ENCODE assay signal across 22 mouse cellular contexts in genomic region chr11:34258849-34259469, GRCm38 (mm10). TPM values are rescaled to one million over a fixed set of nuclear protein-coding genes. Genes with fewer than 3 reads are reported as not detected.
DNase-seq lines count a peak whose midpoint lies in the region; ATAC-seq lines count a peak whose summit lies in the region.
"Had no signal": no experiment of that assay in that cellular context is flagged by ENCODE, and none has a peak within 500 bp of the region (broad histone marks: within the 10 kb centered on the region; RNA-seq: fewer than 3 reads in every experiment).

No protein-coding gene starts in this region.

- no peak overlapping the region for H3K4me2 ChIP-seq in kidney, embryonic 16.5 days (replicated peaks; ENCODE audit: low read depth, low read length)
- H3K4me2 ChIP-seq: liver, embryonic 13.5 days; midbrain, embryonic 12.5 days; stomach, embryonic 15.5 days had no signal

- no peak overlapping the region for H3K27ac ChIP-seq in kidney, embryonic 16.5 days (ENCODE audit: low read length)
- H3K27ac ChIP-seq: heart, adult 2 months; hindbrain, postnatal 0 days; liver, embryonic 13.5 days; midbrain, embryonic 12.5 days; stomach, embryonic 15.5 days had no signal

- WGBS in kidney, embryonic 16.5 days: 33% methylated on average over 12 of the region's 12 CpGs

- no peaks in the 10 kb centered on the region for H3K27me3 ChIP-seq in kidney, embryonic 16.5 days (ENCODE audit: insufficient read depth, low read length)
- H3K27me3 ChIP-seq: liver, embryonic 13.5 days; stomach, embryonic 15.5 days had no signal

- H3K9me3 ChIP-seq in kidney, embryonic 16.5 days (ENCODE audit: low read length): no peaks in the 10 kb centered on the region
- H3K9me3 ChIP-seq: liver, embryonic 13.5 days; midbrain, embryonic 12.5 days; stomach, embryonic 15.5 days had no signal

- intact Hi-C loops in left cerebral cortex, postnatal 25 days (cut with DNase I): no loop called here
- intact Hi-C loops in heart, postnatal 36 days (cut with DNase I): no loop called here

- no peak overlapping the region for H3K9ac ChIP-seq in kidney, embryonic 16.5 days (replicated peaks; ENCODE audit: low read length)
- H3K9ac ChIP-seq: liver, embryonic 13.5 days; midbrain, embryonic 12.5 days; stomach, embryonic 15.5 days had no signal

- ATAC-seq in kidney, embryonic 16.5 days (ENCODE audit: low FRiP score, low TSS enrichment): 0 out of 2 replicates have a peak, but pooled peaks have one; percentile 23
- ATAC-seq in erythroblast, adult 5-6 weeks (replicated peaks; ENCODE audit: low FRiP score, poor library complexity, severe bottlenecking): no peak
- ATAC-seq: hindbrain, postnatal 0 days had no signal

- H3K36me3 ChIP-seq in kidney, embryonic 16.5 days (ENCODE audit: insufficient read depth, low read length): no peaks in the 10 kb centered on the region
- H3K36me3 ChIP-seq: liver, embryonic 13.5 days; midbrain, embryonic 12.5 days; stomach, embryonic 15.5 days had no signal

- no peaks in the 10 kb centered on the region for H3K4me1 ChIP-seq in kidney, embryonic 16.5 days (ENCODE audit: insufficient read depth, low read length)
- H3K4me1 ChIP-seq: midbrain, embryonic 12.5 days; stomach, embryonic 15.5 days had no signal

- no peak for DNase-seq in kidney, adult 18-20 months
- DNase-seq in ovary, postnatal 14 days (ENCODE audit: low spot score): peak; percentile 33
- DNase-seq in ovary, adult 18-20 months (ENCODE audit: low spot score): no peak
- DNase-seq in left cerebral cortex, postnatal 25 days (ENCODE audit: low spot score in 2 of 2): peak; percentile 26 to 89
- DNase-seq in right cerebral cortex, postnatal 4 days: peak; percentile 8
- no peak for DNase-seq in heart, postnatal 36 days
- DNase-seq: cerebellum, adult 11 months; heart, adult 2 months; kidney, postnatal 10 days; layer of hippocampus, postnatal 36 days; liver, embryonic 13.5 days; lung, postnatal 14 days; thymus, postnatal 25 days had no signal

- H3K4me3 ChIP-seq in kidney, embryonic 16.5 days (ENCODE audit: low read length): no peak overlapping the region
- H3K4me3 ChIP-seq: heart, adult 2 months; liver, embryonic 13.5 days; midbrain, embryonic 12.5 days; stomach, embryonic 15.5 days had no signal

RNA-seq across cellular contexts. Expression of gene Foxi1, which starts 51.1 kb away (rescaled TPM):
- polyA plus RNA-seq in kidney, embryonic 16.5 days (2015; fragmentation: Nextera tagmentation; extraction: Ambion mirVana): 25.2 and 28.2 TPM in 2 replicates
- total RNA-seq in left cerebral cortex, postnatal 25 days (2021): not detected
- not detected for total RNA-seq in heart, postnatal 36 days (2021)
- total RNA-seq in erythroblast, adult 5-6 weeks (2015; ENCODE audit: low replicate concordance): not detected in 2 replicates
- not detected in 2 replicates for total RNA-seq in erythroblast, adult 5-6 weeks (2017; ENCODE audit: low replicate concordance)
- total RNA-seq: gastrocnemius, adult 18-20 months; heart, adult 2 months; hindbrain, postnatal 0 days; layer of hippocampus, postnatal 36 days; MEL had no signal
- polyA plus RNA-seq: heart, adult 2 months; heart, postnatal 0 days; hindbrain, postnatal 0 days; liver, embryonic 13.5 days; midbrain, embryonic 12.5 days; small intestine, adult 2 months; stomach, embryonic 15.5 days had no signal

RNA-seq across cellular contexts. Expression of gene Fam196b, which starts 55.7 kb away (rescaled TPM):
- 0.55 and 0.73 TPM in 2 replicates for polyA plus RNA-seq in kidney, embryonic 16.5 days (2015; fragmentation: Nextera tagmentation; extraction: Ambion mirVana)
- 1 to 10 TPM; 1.7 to 1.9 TPM for total RNA-seq in left cerebral cortex, postnatal 25 days (2021)
- not detected for total RNA-seq in heart, postnatal 36 days (2021)
- total RNA-seq in erythroblast, adult 5-6 weeks (2015; ENCODE audit: low replicate concordance): not detected in 2 replicates
- total RNA-seq in erythroblast, adult 5-6 weeks (2017; ENCODE audit: low replicate concordance): 0.14 TPM in 1 of 2 replicates, not detected in the other
- total RNA-seq: heart, adult 2 months had no signal
- polyA plus RNA-seq: heart, postnatal 0 days had no signal

Comparison
In these comparisons a context has a peak if more than half of its experiments do, and no peak if none do; other contexts are left out.
1. DNase-seq: peak in ovary, postnatal 14 days (single experiment), left cerebral cortex, postnatal 25 days (2 of 2) and right cerebral cortex, postnatal 4 days (single experiment); none in kidney, adult 18-20 months (single experiment), ovary, adult 18-20 months (single experiment) and heart, postnatal 36 days (0 of 2).